Mouse (Mus musculus): ENCODE results near the gene Slc35f2. TPM values are rescaled to one million over a fixed set of nuclear protein-coding genes. Genes with fewer than 3 reads are reported as not detected.
A peak's percentile ranks its signal among the peaks of the same experiment; 100 is the strongest.

The Slc35f2 gene
- polyA plus RNA-seq, 1 experiment from 2014 or later, result 9.3 TPM

DNA sequence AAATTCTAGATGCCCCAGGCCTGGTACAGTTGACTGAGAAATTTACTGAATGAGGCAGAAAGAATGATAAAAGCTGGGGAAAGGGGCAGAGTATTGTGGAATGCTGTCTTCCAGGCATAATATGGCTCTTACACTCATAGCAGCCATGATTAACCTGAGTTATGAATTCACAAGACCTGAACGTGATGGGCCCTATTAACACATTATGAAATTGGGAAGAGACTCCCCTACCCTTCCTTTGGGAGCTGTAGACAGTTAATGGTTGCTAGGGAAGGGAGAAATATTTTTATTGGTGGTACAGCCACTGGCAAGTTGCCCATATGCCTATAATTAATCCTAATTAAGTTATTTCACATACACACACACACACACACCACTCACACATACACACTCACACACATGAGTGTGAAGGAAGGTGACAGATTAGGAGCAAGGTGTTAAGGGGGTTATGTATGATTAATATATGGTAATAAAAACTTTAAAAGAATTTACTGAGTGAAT is 22.5 kb downstream of the Slc35f2 start:
- Histone ChIP-seq H3K27ac (0 out of 2 replicates have a peak overlapping the region, but pooled peaks have one; percentile 14), H3K9ac (no peak overlapping the region), H3K36me3 (no peaks in the 10 kb centered on the region), H3K9me3 (no peaks in the 10 kb centered on the region), H3K27me3 (no peaks in the 10 kb centered on the region), H3K4me3 (no peak overlapping the region), H3K4me2 (no peak overlapping the region), H3K4me1 (replicated peaks) (peaks cover 20% of the 10 kb centered on the region)
- ATAC-seq (ENCODE audit: low FRiP score), result no peak
- 57% methylated on average over 1 of the region's 1 CpGs for WGBS

- no peak overlapping the region for H3K4me2 ChIP-seq
- H3K9me3 ChIP-seq, result no peaks in the 10 kb centered on the region
- peaks cover 20% of the 10 kb centered on the region for H3K4me1 ChIP-seq (replicated peaks)
- H3K27me3 ChIP-seq, result no peaks in the 10 kb centered on the region
- H3K36me3 ChIP-seq, result no peaks in the 10 kb centered on the region
- no peak for ATAC-seq (ENCODE audit: low FRiP score)
- peak overlapping the region; percentile 48 for H3K27ac ChIP-seq
- WGBS, result 59% methylated on average over 9 of the region's 9 CpGs
- no peak overlapping the region for H3K9ac ChIP-seq
- no peak overlapping the region for H3K4me3 ChIP-seq
These were observed 23.2 kb downstream of the Slc35f2 start for GRCm38 (mm10) chr9:53794490-53794889.

DNA sequence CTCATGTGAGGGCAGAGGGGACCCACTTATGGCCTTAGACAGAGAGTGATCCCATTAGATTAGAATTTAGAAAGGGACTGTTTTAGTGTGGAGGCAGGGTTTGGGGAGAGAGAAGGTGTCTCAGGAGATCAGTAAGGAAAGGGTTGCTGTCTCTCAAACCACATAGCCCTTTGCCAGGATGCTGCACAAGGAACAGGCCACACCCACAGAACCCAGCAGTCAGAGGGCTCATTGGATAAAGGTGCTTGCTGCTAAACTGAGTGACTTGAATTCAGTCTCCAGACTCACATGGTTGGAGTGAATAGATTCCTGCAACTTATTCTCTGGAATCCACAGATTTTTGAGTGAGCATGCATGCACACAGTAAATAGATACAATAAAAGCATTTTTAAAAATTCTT is 24.0 kb downstream of the Slc35f2 start:
- no peak overlapping the region for H3K4me2 ChIP-seq
- H3K27ac ChIP-seq, result 0 out of 2 replicates have a peak overlapping the region, but pooled peaks have one; percentile 48
- no peak for ATAC-seq (ENCODE audit: low FRiP score)
- H3K9me3 ChIP-seq, result no peaks in the 10 kb centered on the region
- H3K9ac ChIP-seq, result no peak overlapping the region
- peaks cover 20% of the 10 kb centered on the region for H3K4me1 ChIP-seq (replicated peaks)
- H3K27me3 ChIP-seq, result no peaks in the 10 kb centered on the region
- H3K4me3 ChIP-seq, result no peak overlapping the region
- no peaks in the 10 kb centered on the region for H3K36me3 ChIP-seq

DNA sequence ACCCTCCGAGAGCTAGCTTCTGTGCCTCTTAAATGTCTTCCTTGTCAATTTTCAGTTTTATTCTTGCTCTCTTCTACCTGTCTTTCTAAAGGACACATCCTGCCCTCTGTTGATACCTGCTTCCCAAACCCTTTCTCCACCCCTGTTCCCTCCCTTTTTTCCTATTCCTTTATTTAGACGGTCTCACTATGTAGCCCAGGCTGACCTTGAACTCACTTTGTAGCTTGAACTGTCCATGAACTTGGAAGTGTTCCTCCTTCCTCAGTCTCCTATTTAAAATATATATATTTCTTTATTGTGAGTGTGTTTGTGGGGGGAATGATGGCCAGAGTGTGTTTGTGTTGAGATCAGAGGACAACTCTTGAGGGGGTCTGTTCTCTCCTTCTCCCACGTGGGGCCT is 25.0 kb downstream of the Slc35f2 start:
- ATAC-seq (ENCODE audit: low FRiP score), result no peak
- 81% methylated on average over 3 of the region's 3 CpGs for WGBS
- H3K27ac ChIP-seq, result no peak overlapping the region

GRCm38 (mm10) chr9:53797141-53797540 is 25.8 kb downstream of the Slc35f2 start:
- no peak for ATAC-seq (ENCODE audit: low FRiP score)
- 86% methylated on average over 2 of the region's 2 CpGs for WGBS

More for the DNA sequence above, 25.0 kb downstream of the Slc35f2 start:
- no peaks in the 10 kb centered on the region for H3K27me3 ChIP-seq
- H3K4me1 ChIP-seq (replicated peaks), result peaks cover 20% of the 10 kb centered on the region
- H3K36me3 ChIP-seq, result no peaks in the 10 kb centered on the region
- H3K9ac ChIP-seq, result no peak overlapping the region
- no peaks in the 10 kb centered on the region for H3K9me3 ChIP-seq
- H3K4me2 ChIP-seq, result no peak overlapping the region
- H3K4me3 ChIP-seq, result no peak overlapping the region

DNA sequence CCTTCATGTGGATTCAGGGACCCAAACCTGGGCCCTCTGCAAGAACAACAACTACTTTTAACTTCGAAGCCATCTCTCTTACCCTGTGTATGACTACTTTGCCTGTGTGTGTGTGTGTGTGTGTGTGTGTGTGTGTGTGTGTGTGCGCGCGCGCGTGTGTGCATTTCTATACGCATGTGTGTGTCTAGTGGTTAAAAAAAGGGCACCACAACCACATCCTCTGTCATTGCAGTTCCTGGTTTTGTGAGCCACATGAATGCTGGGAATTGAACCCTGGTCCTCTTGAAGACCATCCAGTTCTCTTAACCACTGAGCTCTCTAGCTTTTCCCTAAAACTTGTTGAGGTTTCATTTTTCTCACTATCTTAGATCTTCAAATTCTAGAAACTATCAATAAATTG is 31.6 kb downstream of the Slc35f2 start:
- Histone ChIP-seq H3K4me3 (no peak overlapping the region), H3K36me3 (no peaks in the 10 kb centered on the region), H3K4me2 (no peak overlapping the region), H3K9ac (no peak overlapping the region), H3K27me3 (no peaks in the 10 kb centered on the region), H3K9me3 (no peaks in the 10 kb centered on the region), H3K4me1 (replicated peaks) (no peaks in the 10 kb centered on the region), H3K27ac (no peak overlapping the region)
- 98% methylated on average over 7 of the region's 7 CpGs for WGBS
- no peak for ATAC-seq (ENCODE audit: low FRiP score)

More at GRCm38 (mm10) chr9:53797141-53797540, 25.8 kb downstream of the Slc35f2 start:
- H3K27me3 ChIP-seq, result no peaks in the 10 kb centered on the region
- no peaks in the 10 kb centered on the region for H3K36me3 ChIP-seq
- peaks cover 20% of the 10 kb centered on the region for H3K4me1 ChIP-seq (replicated peaks)
- H3K4me3 ChIP-seq, result no peak overlapping the region
- no peak overlapping the region for H3K9ac ChIP-seq
- no peak overlapping the region for H3K4me2 ChIP-seq
- no peak overlapping the region for H3K27ac ChIP-seq
- H3K9me3 ChIP-seq, result no peaks in the 10 kb centered on the region

DNA sequence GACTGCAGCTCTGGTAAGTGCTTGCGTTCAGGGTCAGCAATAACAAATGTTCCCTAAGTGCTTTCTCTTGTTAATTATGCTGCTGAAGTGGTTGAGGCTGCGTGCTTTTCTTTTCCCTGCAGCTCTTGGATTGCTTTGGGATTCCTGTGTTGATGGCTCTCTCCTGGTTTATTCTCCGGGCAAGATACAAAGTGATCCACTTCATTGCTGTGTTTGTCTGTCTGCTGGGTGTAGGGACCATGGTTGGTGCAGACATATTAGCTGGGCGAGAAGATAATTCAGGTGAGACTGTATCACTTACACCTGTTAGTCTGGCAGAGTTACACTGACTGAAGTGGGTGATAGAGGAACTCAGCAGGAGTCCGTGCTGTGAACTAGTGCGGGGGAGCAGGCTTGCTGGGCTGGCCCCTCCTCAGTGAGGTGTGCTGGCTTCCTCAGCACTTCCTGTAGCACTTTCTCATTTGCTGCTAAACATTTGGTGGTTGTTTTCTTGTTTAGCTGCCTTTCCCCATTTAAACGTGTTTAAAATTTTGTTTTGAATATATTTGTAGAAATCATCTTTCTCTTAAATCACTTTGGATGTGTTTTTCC is 35.3 kb downstream of the Slc35f2 start:
- Histone ChIP-seq H3K36me3 (no peaks in the 10 kb centered on the region), H3K27me3 (no peaks in the 10 kb centered on the region), H3K9ac (no peak overlapping the region), H3K4me1 (replicated peaks) (no peaks in the 10 kb centered on the region), H3K27ac (no peak overlapping the region), H3K4me3 (no peak overlapping the region), H3K9me3 (peaks cover 4% of the 10 kb centered on the region; the same call in 1 of the 2 replicates), H3K4me2 (no peak overlapping the region)
- 19% methylated on average over 7 of the region's 7 CpGs for WGBS
- ATAC-seq (ENCODE audit: low FRiP score), result no peak

DNA sequence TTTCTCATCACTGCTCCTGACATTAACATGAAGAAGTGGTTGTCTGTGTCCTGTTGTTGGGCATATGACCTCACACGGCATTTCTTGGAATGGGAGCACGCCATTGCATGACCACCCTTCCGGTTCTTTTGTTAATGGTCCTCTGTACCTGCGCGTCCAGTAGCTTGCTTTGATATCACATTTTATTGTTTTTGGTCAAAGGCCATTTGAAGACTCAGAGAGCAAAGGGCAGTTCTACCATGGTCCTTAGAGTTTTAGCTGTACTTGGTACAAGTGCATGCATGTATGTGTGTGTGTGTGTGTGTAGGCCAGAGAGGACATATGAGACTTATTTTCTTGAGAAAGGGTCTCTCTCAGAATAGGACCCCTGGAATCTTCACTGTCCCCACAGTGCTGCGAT is 42.1 kb downstream of the Slc35f2 start:
- H3K4me1 ChIP-seq (replicated peaks), result no peaks in the 10 kb centered on the region
- H3K27ac ChIP-seq, result no peak overlapping the region
- H3K4me2 ChIP-seq, result no peak overlapping the region
- WGBS, result 96% methylated on average over 6 of the region's 6 CpGs
- ATAC-seq (ENCODE audit: low FRiP score), result no peak
- no peaks in the 10 kb centered on the region for H3K27me3 ChIP-seq
- no peaks in the 10 kb centered on the region for H3K36me3 ChIP-seq
- no peak overlapping the region for H3K9ac ChIP-seq
- H3K4me3 ChIP-seq, result no peak overlapping the region
- H3K9me3 ChIP-seq, result peaks cover 4% of the 10 kb centered on the region; the same call in 1 of the 2 replicates

GRCm38 (mm10) chr9:53818760-53819159 is 47.4 kb downstream of the Slc35f2 start:
- ATAC-seq (ENCODE audit: low FRiP score), result no peak
- no peaks in the 10 kb centered on the region for H3K4me1 ChIP-seq (replicated peaks)
- no peak overlapping the region for H3K4me3 ChIP-seq
- WGBS, result 34% methylated on average over 4 of the region's 4 CpGs
- H3K27ac ChIP-seq, result no peak overlapping the region
- no peak overlapping the region for H3K4me2 ChIP-seq
- H3K9me3 ChIP-seq, result no peaks in the 10 kb centered on the region
- H3K27me3 ChIP-seq, result no peaks in the 10 kb centered on the region
- H3K36me3 ChIP-seq, result no peaks in the 10 kb centered on the region
- no peak overlapping the region for H3K9ac ChIP-seq

DNA sequence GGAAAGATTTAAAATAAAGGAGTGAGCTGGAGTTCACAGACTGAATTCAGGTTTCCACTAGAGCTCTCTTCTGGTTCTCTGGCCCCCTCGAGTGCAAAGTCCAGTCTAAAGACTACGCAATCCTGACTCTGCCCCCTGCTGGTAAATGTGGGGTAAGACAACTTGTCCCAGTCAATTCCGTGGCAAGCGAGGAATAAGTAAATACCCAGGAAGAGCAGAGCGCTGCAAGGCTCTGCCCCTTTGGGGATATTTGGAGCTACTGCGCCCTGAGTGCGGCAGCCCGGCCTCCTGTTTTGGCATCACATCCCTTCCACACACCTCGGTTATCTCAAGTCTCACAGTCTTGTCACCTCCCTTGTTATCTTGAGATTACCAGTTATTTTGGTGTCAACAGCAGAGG is 54.0 kb downstream of the Slc35f2 start:
- no peak overlapping the region for H3K4me2 ChIP-seq
- no peaks in the 10 kb centered on the region for H3K27me3 ChIP-seq
- H3K27ac ChIP-seq, result no peak overlapping the region
- no peaks in the 10 kb centered on the region for H3K36me3 ChIP-seq
- ATAC-seq (ENCODE audit: low FRiP score), result no peak
- peaks cover 3% of the 10 kb centered on the region; the same call in 1 of the 2 replicates for H3K4me1 ChIP-seq (replicated peaks)
- H3K4me3 ChIP-seq, result no peak overlapping the region
- H3K9me3 ChIP-seq, result no peaks in the 10 kb centered on the region
- H3K9ac ChIP-seq, result no peak overlapping the region
- WGBS, result 11% methylated on average over 9 of the region's 9 CpGs

GRCm38 (mm10) chr9:53829081-53829865 is 57.9 kb downstream of the Slc35f2 start:
- Histone ChIP-seq H3K4me2 (peak overlapping the region; percentile 60), H3K27me3 (no peaks in the 10 kb centered on the region)
- WGBS, result 20% methylated on average over 14 of the region's 14 CpGs

DNA sequence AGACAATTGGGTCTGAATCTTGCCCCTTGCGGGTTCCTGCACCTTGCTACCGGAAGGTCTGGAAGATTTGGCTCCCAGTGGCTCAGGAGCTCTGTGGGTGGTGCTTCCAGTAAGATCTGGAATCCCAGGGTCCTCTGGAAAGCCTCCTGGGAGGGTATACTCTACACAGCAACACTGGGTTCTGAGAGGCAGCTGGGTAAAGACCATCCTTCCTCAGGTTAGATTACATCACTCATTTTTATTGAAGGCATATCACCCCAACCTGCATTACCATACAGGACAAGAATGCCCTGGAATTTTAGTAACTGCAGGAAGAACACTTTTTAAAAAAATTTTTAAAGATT is 58.5 kb downstream of the Slc35f2 start:
- peak overlapping the region; percentile 70 for H3K9ac ChIP-seq
- ATAC-seq (ENCODE audit: low FRiP score), result peak; percentile 67
- peak overlapping the region; percentile 82 for H3K27ac ChIP-seq
- no peaks in the 10 kb centered on the region for H3K27me3 ChIP-seq
- H3K4me2 ChIP-seq, result peak overlapping the region; percentile 60
- no peaks in the 10 kb centered on the region for H3K36me3 ChIP-seq
- WGBS, result 41% methylated on average over 2 of the region's 2 CpGs
- peaks cover 3% of the 10 kb centered on the region; the same call in 1 of the 2 replicates for H3K4me1 ChIP-seq (replicated peaks)
- H3K9me3 ChIP-seq, result no peaks in the 10 kb centered on the region
- H3K4me3 ChIP-seq, result peak overlapping the region; percentile 50

More at GRCm38 (mm10) chr9:53829081-53829865, 57.9 kb downstream of the Slc35f2 start:
- Histone ChIP-seq H3K36me3 (no peaks in the 10 kb centered on the region), H3K4me3 (peak overlapping the region; percentile 50), H3K27ac (peak overlapping the region; percentile 82), H3K4me1 (replicated peaks) (peaks cover 3% of the 10 kb centered on the region; the same call in 1 of the 2 replicates), H3K9me3 (no peaks in the 10 kb centered on the region), H3K9ac (peak overlapping the region; percentile 70)
- ATAC-seq (ENCODE audit: low FRiP score), result peak; percentile 50

Measured in hindbrain, embryonic 13.5 days (tissue).